Mouse (Mus musculus): ENCODE data around the gene Pde4dip. TPM values are rescaled to one million over a fixed set of nuclear protein-coding genes. Genes with fewer than 3 reads are reported as not detected.
A peak's percentile ranks its signal among the peaks of the same experiment; 100 is the strongest.

Gene Pde4dip
- total RNA-seq, 2 experiments from 2014 or later: 3,024 to 3,244 TPM

DNA sequence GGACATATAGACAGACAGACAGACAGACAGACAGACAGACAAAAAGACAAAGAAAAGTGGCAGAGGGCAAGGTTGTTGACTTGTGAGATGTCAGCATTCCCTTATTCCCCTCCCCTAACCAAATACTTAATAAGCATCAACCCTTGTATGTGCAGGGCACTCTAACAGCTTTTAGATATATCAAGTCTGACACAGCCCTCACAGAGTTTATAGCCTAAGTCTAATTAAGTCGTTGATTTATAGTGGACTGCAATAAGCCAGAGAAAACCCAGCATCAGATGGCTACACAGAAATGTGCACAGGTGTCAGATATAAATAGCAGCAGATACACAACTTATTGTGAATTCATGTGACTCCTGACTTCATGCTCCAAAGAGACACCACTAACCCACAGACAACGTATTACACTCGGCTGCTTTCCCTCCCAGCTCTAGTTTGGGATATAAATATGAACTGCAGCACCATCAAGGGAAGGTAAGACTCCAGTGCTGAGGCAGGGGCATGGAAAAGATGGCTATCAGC is 87.3 kb downstream of the Pde4dip start:
- no peak for DNase-seq

DNA sequence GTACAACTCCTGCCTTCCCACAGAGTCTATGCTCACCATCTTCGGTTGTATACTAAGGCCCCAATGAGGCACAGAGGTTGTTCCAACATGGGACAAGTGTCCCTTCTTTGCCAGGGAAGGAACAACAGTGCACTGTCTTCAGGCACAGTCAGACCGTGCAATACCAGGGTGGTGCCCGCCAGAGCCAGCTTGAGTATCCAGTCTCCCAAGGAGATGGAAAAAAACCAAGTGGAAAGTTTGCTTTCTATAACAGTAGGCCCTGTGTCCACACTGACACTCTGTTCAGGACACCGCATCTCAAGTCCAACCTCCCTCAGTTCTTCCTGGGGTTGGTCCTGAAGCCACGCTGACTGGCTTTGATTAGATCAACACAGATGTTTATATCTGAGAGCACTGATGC is 87.8 kb downstream of the Pde4dip start:
- DNase-seq: no peak

DNA sequence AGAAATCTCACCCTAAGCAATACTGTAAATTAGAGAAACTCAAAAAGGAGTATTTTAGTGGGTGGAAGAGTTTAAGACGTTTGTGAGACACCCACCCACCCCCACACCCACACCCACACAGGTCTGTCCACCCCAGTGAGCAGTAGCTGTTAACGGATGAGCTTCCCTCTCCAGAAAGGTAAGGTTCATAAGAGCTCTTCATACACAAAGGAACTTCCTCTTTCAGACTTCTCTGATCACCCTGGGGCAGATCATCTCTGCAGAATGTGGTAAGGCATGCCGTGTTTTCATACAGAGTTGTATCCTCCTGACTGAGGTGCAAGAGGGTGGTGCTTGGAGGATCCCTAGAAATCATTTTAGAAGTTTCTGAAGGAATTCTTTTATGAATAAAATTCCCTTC is 88.5 kb downstream of the Pde4dip start:
- no peak for DNase-seq

DNA sequence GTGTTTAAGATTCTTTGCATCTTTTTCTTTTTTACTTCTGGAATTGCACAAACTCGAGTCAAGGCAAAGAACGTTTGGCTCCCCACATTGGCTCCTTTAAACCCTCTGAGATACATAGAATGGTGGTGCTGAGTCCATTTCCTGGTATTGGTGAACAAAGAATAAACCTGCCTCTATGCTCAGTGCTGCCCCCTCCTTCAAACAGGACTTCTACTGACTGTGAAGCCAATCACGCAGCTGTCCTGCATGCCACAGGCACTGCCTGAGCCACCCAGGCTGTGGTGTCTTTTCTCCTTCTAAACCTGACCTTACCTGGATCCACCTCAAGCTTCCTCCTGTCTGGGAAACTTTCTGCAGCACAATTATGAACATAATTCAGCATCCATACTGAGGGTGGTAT is 89.2 kb downstream of the Pde4dip start:
- no peak for DNase-seq

DNA sequence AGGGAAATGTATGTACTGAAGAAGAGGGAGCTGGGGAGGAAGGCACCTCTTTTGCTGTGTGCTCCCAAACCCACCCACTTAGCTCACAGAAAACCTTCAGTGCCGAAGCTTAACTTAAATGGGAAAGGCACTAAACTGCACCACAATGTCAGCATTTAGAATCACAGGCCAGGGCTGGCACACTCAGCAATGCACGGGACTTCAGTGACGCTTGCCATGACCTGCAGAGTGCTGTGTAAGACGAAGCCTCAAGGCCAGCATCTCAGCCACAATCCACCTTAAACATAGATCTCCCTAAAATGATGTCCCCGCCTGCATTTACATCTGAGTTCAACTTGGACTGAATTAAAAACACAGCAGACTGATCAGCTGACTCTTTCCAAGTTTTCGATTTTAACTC is 91.1 kb downstream of the Pde4dip start:
- no peak for DNase-seq

DNA sequence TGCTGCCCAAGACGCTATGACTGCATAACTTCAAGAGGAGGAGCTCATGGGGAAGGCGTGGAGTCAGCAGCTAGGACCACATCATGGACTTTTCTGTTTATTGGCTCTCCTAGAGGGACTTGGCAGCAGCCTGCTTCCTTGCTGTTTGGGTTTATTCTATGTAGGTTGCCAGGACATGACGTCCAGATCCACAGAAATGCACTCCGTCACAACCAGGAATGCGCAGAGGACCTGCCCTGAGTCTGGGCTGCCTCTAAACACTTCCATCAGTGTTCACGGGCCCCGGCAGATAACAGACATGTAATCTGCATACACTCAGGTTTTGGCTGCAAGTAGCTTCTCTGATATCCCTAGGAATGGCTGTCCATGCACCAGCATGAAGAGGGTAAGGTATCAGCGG is 94.5 kb downstream of the Pde4dip start:
- no peak for DNase-seq

DNA sequence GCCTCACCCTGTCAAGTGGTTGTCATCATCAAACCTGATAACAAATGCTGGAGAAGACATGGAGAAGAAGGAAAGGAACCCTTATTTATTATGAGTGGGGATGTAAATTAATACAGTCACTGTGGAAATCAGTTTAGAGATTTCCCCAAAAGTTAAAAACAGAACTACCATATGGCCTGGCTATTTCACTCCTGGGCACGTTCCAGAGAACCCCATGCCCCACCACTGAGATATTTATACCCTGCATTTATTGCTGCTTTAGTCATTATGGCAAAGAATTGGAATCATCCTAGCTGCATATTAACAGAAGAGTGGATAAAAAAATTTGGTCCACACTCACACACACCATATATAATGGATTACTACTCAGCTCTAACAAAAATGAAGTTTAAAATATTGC is 98.4 kb downstream of the Pde4dip start:
- DNase-seq: no peak

DNA sequence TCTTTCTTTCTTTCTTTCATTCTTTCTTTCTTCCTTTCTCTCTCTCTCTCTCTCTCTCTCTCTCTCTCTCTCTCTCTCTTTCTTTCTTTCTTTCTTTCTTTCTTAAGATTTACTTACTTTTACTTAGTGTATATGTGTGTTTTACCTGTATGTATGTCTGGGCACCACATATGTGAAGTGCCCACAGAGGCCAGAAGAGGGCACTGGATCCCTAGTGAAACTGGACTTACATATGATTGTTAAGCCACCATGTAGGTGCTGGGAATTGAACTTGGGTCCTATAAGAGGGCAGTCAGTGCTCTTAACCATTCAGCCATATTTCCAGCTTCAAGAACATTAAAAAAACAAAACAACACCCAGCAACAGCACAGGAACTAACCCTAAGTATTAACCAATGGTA is 99.2 kb downstream of the Pde4dip start:
- DNase-seq: no peak

DNA sequence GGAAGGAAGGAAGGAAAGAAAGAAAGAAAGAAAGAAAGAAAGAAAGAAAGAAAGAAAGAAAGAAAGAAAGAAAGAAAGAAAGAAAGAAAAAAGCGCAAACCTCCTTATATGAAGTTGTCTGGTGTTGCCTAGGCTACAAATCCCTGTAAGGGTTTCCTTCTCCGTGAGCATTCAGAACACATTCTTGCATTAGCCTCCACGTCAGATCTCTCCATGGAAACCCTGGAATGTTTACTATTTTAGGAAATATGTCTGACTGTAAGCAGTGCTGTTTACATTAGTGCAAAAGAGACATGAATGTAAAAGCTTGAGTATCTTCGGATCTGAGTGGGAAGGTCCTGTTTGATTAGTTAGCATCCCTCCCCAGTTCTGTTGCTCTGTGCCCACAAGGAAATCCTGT is 112.3 kb downstream of the Pde4dip start:
- no peak for DNase-seq

DNA sequence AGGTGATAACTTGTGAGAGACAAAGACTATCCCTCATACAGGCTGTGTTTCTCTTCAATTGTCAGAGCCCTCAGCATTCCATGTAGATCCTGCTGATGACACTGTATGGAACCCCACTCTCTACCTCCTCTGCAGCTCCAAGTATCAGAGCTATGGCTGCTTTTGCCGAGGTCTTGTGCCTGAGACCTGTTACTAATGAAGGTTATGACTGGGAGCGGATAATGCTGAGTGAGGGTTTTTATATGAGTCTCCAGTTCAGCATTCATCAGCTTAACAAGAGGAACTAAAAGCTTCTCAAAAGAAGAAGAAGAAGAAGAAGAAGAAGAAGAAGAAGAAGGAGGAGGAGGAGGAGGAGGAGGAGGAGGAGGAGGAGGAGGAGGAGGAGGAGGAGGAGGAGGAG is 112.8 kb downstream of the Pde4dip start:
- DNase-seq: no peak

DNA sequence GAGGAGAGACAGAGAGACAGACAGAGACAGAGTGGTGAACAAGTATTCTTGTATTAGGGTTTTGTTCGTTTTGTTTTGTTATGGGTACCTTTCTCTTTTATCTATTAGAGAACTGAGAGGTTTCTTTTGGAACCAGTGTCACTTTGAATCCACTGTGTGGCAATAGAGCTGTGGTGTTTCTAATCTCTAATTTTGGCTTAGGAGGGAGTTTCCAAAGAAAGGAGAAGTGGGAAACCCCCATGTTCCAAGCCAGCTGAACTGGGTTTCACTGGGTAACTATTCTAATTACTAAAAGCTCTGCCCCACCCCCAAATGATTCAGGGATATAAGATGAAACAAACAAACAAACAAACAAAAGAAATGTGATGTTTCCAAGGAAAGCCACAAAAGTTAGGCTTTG is 113.6 kb downstream of the Pde4dip start:
- DNase-seq: no peak

DNA sequence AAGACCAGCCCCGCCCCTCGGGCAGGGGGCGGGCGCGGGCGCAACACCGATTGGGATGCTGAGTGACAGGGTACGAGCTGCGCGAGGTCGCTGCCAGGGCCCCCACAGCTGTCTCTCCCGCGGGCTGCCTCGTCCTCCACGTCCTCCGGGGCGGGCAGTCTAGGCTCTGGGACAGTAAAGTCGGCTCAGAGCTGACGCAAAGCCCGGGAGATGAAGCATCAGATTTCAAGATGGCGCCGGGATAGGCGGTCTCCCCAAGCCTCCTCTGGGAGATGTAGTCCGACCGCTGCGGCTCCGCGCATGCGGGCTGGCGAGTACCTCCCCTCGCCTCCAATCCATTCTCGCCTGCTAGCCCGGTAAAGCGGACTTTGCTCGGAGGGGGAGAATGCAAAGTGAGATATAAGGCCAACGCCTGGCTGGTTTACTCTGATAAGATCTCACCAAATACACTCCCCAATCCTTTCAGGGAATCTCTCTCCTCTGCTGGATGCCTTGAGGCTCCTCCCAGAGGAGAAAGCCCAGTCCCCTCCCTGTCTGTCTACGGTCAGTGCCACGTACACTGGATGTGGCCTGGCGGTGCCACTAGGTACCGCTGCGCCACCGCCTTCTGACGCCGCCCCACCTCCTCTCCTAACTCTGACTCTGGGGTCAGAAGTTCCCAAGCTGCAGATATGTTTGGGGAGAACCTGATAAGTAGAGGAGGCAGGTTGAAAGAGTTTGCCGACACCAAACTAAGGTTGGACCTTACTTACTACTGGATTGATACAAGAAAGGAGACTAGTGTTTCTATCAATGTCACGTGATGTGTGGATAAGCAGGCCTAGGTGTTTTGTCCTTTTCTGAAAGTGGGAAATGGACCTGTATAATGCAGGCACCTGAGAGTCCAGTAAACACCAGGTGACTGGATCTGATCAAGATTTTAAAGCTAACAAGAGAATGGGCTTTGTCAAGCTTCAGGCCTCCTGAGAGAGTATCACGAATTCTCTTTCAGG is 120.4 kb downstream of the Pde4dip start:
- peak; percentile 94 for DNase-seq

DNA sequence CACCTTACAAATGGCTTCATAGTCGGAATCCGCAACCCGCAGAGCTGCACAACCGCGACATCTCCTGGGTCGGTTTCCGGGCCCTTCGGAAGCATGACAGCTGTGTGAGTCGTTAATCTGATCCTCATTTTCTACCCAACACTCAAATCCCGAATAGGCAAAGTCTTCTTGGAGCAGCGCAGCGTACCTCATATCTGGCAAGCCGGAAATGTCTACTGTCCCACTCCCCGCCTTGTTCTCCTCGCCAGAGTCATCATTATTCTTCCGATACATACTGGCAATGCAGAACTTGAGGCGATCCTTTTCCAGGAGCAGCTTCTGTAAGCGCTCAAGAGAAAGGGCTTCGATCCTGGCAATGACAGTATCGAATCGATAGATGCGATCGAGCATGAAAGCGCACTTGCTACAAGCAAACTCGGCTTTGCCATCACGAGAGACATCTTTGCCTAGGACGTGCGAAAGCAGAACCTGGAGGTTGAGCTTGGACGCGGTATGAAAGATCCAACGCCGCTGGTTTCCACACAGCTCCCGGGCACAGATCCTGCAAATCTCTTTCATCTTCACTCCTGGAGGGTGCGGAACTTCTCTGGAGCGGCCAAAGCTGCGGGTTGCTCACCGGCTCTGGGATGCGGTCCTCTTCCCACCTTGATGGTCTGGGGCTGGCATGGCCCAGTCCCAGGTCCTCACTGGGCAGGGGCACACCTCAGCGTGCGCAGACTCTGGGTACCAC is 121.3 kb downstream of the Pde4dip start:
- DNase-seq: no peak

DNA sequence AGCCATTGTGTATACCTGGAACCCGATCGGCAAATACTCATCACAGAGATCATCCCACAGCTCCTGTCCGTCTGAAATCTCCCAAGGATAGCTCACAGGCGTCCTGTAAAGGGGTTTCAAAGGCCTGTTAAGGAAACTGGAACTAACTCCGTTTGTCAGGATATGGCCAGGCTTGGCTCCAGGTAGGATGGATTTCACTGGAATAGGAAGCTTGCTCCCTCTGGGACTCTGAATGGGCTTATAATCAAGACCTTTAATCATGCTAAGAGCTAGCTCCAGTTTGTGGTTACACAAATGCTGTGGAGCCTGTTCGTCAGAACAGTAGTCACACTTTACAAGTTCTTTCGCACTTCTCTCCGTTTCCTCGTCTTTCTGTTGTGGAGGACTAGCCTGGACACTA is 122.0 kb downstream of the Pde4dip start:
- no peak for DNase-seq

DNA sequence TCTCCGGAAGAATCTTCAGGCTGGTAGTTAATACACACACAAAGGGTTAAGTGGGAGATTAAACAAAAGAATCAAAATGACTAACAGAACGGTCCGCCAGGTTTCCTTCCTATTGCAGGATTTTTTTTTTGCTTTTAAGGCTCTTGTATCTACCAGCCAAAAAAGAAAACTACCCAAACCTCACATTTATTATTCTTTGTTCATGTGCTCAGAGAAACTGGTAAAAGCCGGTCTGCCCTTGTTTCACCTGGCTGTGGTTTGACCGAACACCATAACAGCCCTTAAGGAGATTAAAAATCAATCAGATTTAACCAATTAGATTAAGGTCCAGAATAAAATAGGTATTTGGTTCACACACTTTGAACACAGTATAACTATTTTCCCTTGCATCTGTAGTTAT is 124.4 kb downstream of the Pde4dip start:
- DNase-seq: no peak

DNA sequence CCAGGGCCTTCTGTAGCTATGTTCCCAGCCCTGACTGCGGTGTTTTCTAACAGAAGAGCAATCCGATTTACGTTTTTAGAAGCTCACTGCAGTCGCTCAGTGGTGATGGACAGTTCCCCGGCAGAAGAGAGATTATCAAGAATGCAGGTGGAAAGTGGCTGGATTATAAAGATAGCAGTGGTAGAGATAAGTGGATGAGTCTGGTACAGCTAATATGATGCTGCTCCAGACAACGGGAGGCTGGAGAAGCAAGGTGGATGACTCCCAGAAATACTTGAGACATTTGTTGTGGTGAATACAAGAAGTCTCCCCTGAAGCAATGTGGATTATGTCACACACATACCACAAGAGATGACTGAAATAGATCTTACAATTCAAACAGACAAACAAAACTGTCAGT is 126.6 kb downstream of the Pde4dip start:
- no peak for DNase-seq

DNA sequence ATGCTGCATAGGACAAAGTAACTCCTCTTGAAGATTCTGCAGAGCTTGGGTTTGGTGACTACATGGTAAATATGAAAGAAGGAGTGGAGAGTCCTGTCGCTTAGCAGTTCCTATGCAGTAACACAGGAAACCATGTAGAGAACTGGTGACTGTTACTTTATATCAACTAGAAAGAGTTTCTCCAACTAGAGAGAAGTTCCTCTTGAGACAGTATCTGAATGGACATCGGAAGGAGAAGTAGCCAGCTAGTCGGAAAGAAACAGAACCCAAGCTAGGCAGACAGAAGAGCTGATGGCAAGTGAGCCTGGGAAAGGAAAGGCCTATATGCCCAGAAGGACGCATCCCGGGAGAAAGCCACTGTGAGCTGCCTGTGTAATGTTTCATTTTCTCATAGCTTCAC is 127.3 kb downstream of the Pde4dip start:
- no peak for DNase-seq

DNA sequence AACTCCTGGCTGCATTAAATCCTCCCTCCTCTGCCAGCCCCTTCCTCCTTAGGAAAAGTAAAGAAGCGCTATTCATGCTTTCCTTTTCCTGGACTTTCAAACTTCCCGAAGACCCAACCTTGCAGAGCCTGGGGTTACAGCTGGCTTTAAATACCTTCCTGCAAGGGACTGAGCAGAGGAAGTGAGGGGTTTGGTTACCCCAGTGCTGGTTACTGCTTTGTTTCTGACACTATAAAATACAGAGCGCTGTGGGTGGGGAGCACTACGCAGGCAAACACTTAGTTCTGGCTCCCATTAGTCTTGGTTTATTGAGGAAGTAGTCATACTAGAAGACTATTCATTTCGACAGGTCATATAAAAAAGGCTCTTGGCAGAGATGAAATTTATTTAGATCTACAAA is 128.7 kb downstream of the Pde4dip start:
- DNase-seq: no peak

DNA sequence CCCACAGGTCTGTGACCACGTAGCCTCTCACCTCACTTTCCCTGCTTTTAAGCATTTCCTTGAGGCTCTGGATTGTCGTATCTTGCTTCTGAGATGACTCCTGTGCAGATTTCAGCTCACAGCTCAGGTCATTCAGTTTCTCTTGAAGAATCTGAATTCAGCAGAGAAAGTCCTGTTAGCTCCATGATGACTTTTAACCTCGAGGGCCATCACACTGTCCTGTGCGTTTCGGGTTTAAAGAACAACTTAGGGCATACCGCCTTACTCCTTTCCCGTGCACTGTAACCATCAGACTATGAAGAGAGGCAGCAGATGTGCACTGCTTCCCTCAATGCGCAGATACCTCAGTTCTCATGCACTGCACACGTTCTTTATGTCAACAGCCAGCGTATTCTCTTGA is 131.0 kb downstream of the Pde4dip start:
- no peak for DNase-seq

DNA sequence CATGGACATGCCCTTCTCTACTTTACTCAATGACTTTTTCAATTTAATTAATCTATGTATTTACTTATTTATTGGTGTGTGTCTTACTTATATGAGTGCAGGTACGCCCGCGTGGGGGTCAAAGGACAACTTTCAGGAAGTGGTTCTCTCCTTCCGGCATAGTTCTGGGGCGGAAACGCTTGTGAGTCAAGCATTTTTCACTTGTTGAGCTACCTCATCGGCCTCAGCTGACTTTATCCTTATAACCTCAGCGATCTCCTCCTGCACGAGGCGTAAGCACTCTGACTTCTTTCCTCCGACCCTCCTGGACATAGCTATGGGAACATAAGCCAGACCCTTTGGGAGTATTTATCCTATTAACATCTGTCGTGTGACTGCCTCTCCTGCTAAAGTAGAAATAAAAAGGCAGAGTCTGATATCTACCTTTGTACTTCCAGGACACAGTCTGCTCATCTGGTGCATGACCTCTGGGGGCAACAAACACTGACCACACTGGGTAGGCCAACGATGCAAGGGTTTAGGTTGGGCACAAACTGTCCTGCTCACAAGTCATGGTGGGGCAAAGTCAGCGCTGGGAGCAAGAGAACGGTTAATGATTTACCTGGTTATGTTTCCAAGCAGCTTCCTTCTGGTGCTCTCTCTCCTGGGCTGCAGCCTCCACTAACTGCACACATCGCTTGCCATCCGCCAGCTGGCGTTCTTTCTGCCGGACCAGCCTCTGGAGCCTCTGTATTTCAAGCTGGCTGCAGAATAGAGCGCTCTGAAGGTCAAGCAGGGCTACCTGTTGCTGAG is 132.0 kb downstream of the Pde4dip start:
- DNase-seq: no peak

DNA sequence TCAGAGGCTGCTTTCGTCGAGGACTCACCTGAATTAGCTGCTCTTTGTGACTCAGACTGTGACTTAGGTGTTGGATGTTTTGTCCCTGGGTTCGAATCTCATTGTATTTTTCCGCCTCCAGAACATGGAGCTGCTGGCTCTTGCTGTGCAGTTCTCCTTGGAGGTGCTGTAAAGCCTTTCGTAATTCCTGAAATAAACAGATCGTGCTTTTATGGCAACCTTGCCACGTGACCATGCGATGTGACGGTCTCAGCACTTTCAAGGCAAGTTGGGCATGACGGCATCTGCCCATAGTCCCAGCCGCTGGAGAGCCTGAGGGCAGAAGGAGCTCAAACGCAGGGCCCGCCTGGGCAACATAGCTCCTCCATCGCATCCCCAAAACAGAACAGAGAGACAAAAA is 133.1 kb downstream of the Pde4dip start:
- no peak for DNase-seq

DNA sequence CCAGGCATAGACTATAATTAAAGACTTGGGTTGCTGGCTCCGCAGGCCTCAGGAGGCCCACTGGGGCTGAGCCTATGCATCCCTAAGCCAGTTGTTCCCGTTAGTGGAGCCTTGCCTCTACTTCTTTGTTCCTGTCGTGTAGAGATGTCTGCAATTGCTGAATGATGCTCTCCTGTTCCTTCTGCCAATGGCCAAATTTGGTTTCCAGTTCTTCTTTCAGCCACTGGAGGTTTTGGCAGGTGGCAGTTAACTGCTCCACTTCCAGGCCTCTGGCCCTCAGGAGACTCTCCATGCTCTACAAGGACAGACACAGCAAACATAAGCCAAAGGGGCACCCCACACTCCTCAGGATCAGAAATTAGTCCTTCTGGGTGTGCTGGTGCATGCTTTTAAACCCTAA is 135.6 kb downstream of the Pde4dip start:
- DNase-seq: no peak

DNA sequence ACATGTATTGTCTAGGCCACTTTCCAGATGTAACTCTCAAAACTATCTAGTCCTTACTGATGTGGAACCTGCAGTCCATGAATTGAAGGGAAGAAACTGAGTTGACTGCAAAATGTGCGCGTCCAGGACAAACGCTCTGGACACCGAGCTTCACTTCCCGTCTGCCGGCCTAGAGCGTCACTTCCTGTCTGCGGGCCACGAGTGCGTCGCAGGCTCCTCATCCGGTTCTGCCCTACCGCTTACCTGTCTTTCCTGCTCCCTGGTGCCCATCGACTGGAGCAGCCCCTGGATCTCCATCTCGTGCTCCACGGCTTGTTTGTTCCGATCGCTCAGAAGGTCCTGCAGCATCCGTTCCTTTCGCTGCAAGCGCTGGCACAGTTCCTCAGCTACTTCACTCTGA is 136.9 kb downstream of the Pde4dip start:
- no peak for DNase-seq

Data from gastrocnemius, postnatal 25 days (tissue).